Mouse (Mus musculus) gastrocnemius, postnatal 36 days (tissue): ENCODE results near the gene Gmds. TPM values are rescaled to one million over a fixed set of nuclear protein-coding genes. Genes with fewer than 3 reads are reported as not detected.

ENCODE experiments used
- DNase-seq, 2 experiments: peaks; one replicate each; pipeline ENCODE4 v3.0.0; 2022
- intact Hi-C: fragments of 180-260 bp; cut with DNase I; formaldehyde crosslinking; loops from one replicate; pipeline ENCODE4 v1.15.1; 2025
- total RNA-seq, 2 experiments: library from RNA; stranded (reverse); gene quantifications; 2 replicates each; pipeline ENCODE4 v1.2.3; 2021

Gmds gene
- total RNA-seq, 2 experiments from 2014 or later = 1.2 to 1.6 TPM

- intact Hi-C loops = no loop called here
- DNase-seq = no peak
Observed at GRCm38 (mm10) chr13:32040822-32041221, 297.7 kb downstream of the Gmds start.

- intact Hi-C loops = no loop called here
- DNase-seq = no peak
Observed at GRCm38 (mm10) chr13:32036902-32037301, 301.6 kb downstream of the Gmds start.

- no peak for DNase-seq
- intact Hi-C loops = no loop called here
Observed at GRCm38 (mm10) chr13:32034799-32035448, 303.6 kb downstream of the Gmds start.

- intact Hi-C loops = no loop called here
- DNase-seq = no peak
Observed at GRCm38 (mm10) chr13:32034139-32034538, 304.4 kb downstream of the Gmds start.

DNA sequence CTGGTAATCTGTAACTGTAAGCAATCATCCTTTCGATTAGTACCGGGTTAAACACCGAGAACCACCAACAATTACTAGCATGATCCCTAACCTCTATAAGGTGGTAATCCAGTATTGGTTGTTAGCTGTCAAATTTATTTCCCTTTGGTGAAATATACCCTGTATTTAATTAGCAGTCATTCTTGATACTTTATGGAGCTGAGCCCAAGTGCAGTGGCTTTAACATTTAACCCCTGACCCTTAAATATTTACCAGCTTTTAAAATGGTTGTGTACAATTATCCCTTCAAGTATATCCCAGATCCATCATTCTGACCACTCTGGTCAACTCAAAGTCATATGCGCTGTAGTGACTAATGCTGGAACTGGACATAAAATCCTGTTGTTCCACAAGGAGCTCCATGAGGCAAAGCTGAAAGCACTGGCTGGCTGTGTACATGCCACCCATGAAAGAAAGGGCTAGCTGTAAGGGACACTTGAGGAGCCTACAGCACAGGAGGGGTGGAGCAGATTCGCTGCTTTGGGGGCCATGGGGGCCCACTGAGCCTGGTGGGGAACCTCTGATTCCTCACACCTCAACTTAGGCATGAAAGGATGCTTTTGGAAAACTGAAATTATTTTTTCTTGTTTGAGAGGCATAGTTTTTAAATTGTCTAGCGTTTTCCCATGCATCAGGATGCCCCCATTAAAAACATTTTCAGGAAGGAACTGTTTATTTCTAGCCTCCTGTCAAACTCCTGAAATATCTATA is 312.1 kb downstream of the Gmds start:
- intact Hi-C loops = no loop called here
- DNase-seq = no peak

- DNase-seq = no peak
- intact Hi-C loops = no loop called here
Observed at GRCm38 (mm10) chr13:32024822-32025221, 313.7 kb downstream of the Gmds start.

DNA sequence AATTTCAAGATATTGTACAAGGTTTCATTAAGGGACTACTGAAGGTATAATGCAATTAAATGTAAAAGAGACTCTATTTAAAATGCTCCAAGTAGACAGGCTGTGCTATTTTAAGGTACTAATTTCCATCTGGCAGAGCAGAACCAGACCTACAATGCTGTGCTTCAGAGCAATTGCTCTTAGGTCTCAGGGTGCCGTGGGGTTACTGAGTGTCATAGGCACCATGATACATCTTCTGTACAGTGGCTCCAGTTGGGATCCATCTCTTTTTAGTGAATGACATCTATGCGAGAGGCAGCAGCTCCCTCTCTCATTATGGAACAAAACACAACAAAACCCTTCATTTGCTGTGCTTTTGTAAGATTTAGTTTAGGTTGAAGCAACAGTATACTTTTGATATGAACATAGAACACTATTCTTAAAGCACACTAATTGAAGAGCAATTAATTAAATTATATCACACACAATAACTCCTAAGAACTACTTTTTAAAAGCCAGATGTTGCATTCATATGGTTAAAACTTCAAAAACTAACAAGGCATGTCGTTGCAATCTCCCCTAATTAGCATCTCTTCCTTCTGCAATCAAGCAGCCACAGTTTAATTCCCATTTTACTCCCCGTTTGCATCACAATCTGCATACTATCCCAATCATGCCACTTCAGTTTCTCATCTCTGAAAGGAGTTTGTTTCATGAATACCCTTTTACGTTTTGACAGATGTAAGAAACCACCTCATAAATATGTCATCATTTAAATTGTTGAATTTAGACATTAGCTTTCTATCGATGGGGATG is 317.9 kb downstream of the Gmds start:
- intact Hi-C loops = no loop called here
- DNase-seq = no peak

DNA sequence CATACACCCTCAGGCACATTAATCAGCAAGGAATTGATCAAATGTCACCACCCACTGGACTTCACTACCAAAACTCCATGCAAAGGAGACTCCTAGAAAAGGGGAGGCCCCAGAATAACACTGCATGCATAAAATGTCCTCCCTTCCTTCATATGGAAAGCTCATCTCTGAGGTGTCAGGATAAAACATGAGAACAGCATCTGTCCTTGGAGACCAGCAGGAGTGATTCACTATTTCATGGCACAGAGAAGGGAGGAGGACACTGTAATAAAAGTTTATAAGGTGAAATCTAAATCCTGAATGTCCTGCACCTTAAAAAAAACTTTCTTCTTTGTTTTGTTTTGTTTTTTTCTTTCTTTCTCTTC is 319.3 kb downstream of the Gmds start:
- no peak for DNase-seq
- intact Hi-C loops = no loop called here

GRCm38 (mm10) chr13:32018518-32019255 is 319.9 kb downstream of the Gmds start:
- intact Hi-C loops = no loop called here

GRCm38 (mm10) chr13:32008802-32009201 is 329.7 kb downstream of the Gmds start:
- DNase-seq = no peak
- intact Hi-C loops = no loop called here

More at GRCm38 (mm10) chr13:32018518-32019255, 319.9 kb downstream of the Gmds start:
- DNase-seq = peak; percentile 22 to 35

DNA sequence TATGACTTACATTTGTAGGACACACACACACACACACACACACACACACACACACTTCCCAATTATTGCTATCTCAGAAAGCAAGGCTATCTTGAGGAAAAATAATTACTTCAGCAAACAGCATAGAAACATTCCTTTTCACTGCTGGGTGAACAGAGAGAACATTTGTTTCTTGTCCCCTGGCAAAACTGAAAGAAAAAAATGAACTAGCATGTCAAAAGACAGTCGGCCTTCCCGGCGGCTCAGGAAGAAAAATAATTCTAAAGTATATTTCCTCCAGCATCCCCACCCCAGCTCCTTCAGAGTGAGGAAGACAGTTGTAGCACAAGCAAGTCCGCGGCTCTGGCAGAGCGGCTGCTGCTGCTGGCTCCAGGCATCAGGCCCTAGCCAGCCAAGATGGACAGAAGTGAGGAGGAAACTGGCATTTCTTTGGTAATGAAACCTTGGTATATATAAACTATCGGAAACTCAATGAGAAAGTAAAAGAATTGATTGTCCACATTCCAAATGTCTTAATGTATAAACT is 330.4 kb downstream of the Gmds start:
- no peak for DNase-seq
- intact Hi-C loops = no loop called here

DNA sequence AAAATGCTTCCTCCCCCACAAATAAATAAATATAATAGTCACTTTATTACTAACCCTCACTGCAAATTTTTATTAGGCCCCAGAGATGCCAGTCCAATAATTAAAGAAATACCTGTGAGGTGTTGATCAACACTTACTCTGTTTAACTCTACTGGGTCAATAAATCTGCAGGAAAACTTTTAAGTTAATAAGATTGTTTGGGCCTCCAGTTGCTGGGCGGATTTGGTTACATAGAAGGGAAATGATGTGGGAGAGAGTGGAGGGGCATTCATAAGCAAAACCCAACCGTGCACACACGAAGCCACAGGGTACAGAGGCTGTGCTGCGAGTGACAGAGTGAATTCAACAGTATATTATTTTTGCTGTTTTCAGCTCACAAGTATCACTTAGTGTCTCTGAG is 345.1 kb downstream of the Gmds start:
- no peak for DNase-seq
- intact Hi-C loops = no loop called here

- no peak for DNase-seq
- intact Hi-C loops = no loop called here
Observed at GRCm38 (mm10) chr13:31992409-31993201, 345.9 kb downstream of the Gmds start.

- no peak for DNase-seq
- intact Hi-C loops = no loop called here
Observed at GRCm38 (mm10) chr13:31981198-31981597, 357.3 kb downstream of the Gmds start.

DNA sequence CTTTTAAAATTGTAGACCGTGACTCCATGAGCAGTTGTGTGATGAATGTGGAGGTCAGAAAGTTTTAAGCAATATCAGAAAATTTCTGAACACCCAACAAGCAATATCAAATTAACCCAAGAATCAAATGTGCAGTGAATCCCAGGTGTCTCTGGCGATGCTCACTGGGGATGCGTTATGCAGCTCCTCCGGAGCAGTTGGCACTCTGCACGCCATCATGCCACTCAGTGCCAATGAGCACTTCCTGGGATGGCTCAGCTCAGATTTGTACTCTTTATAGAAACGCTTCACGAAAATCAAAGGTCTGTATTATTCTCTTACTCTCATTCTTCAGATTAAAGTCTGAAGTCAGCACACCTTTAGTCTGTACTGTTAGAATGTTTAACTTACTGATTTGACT is 360.4 kb downstream of the Gmds start:
- no peak for DNase-seq
- intact Hi-C loops = no loop called here

DNA sequence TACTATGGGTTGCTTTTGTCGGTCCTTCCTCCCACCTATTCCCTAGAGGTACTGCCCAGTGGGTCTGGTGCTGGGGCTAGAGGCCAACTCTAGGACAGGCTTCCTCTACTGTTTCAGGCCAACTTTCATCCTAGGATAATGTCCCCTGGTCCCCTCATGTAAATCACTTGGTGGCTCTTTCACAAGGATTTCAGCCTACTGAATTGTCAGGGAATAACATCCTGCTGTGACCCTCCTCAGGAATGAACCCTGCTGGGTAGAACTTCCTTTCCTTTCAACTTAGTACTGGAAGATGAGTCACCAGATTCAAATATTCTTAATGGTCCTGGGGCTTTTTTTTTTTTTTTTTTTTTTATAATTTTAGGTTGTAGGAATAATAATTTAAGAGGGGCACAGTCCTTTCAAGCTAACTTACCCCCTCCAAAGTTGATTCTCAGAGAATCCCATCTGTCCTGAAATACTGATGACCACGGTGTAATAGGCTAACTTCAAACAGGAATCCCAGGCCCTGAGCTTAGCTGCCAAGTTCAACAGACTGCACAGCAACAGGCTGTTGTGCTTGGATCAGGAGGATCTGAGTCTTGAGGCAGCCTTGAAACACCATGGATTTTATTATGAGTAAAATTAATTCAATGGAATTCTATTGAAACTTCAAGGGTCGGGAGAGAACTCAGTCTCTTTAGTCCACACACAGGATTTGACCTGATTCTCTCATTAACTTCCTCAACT is 363.6 kb downstream of the Gmds start:
- intact Hi-C loops = no loop called here
- DNase-seq = no peak

DNA sequence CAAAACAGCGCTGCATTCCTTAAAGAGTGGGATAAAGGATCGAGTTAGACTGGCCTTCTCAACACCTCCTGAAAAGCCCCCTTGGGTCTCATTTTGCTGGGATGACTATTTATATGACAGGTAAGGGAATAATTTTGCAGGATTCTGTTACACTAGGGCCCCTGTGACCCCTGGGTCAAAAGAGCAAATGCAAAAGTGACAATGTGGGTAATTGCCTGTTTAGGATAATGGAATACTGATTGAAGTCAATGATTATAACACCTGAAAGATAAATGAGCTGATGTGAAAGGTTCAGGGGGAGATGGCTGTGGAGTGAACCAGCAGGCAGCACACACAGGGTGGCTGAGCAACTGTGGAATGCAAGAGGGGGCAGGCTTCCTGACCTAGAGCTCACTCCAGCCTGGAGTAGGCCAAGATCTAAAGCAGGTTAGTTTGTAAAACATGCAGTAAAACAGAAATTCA is 367.5 kb downstream of the Gmds start:
- DNase-seq = no peak
- intact Hi-C loops = no loop called here

- DNase-seq = no peak
- intact Hi-C loops = no loop called here
Observed at GRCm38 (mm10) chr13:31968272-31968671, 370.3 kb downstream of the Gmds start.

DNA sequence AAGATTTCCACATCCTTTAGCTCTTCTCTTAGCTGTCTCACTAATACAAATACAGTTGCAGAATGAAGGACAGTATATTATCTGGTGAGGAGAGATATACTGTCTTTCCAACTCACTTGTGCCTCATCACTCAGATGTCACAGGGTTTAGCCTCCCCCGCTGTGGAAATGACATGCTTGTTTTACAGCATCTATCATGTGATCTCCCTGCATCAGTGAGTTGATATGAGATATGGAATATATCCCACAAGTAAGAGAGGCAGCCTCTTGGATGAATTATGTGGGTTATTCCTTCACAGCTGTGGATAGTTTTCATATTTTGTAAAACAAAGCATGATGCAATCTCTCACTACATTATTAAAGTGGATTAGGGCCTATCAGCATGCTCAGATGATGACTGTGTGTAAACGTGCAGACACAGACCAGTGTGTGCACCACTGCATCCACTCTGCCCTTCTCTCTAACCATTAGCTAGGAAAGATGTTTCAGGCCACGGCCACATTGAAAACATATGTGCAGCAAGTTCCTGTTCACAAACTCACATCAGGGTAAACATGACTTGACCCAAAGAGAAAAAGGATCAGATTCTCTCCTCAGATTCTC is 371.5 kb downstream of the Gmds start:
- intact Hi-C loops = no loop called here
- DNase-seq = no peak
